Mouse (Mus musculus) kidney, postnatal 0 days (tissue): Measurements from ENCODE around the gene Ednra. TPM values are rescaled to one million over a fixed set of nuclear protein-coding genes. Genes with fewer than 3 reads are reported as not detected.

Experiments used
- ATAC-seq: fragments of 200-750 bp; cut with Nextera tagmentation; replicated peaks from 2 replicates; pipeline ENCODE4 v1.8.0; 2017; ENCODE audit warnings: low read depth, moderate number of reproducible peaks, moderate TSS enrichment, moderate library complexity; ENCODE audit not compliant: low FRiP score
- DNase-seq: peaks from one replicate; pipeline ENCODE4 v3.0.0-alpha.2; 2016; ENCODE audit warnings: low spot score
- H3K27ac ChIP-seq: fragments of 300-500 bp; sonication (generic); 2 replicates; pipeline ENCODE4 v1.5.1; 2014; ENCODE audit warnings: mild to moderate bottlenecking
- H3K27me3 ChIP-seq: fragments of 300-500 bp; sonication (generic); 2 replicates; pipeline ENCODE4 v1.6.1; 2014; ENCODE audit warnings: low read length, mixed read lengths; ENCODE audit not compliant: insufficient read depth
- H3K36me3 ChIP-seq: fragments of 300-500 bp; sonication (generic); 2 replicates; pipeline ENCODE4 v1.6.1; 2014; ENCODE audit warnings: low read length, mixed read lengths; ENCODE audit not compliant: insufficient read depth
- H3K4me1 ChIP-seq: fragments of 300-500 bp; sonication (generic); replicated peaks from 2 replicates; pipeline ENCODE4 v1.6.1; 2014; ENCODE audit warnings: antibody characterized with exemption, low read length, mixed read lengths; ENCODE audit not compliant: insufficient read depth
- H3K4me2 ChIP-seq: fragments of 300-500 bp; sonication (generic); 2 replicates; pipeline ENCODE4 v1.6.1; 2014; ENCODE audit warnings: mild to moderate bottlenecking, low read length, moderate library complexity, mixed read lengths
- H3K4me3 ChIP-seq: fragments of 300-500 bp; sonication (generic); replicated peaks from 2 replicates; pipeline ENCODE4 v1.5.1; 2014; ENCODE audit warnings: low read depth, low read length
- H3K9ac ChIP-seq: fragments of 300-500 bp; sonication (generic); 2 replicates; pipeline ENCODE4 v1.6.1; 2014; ENCODE audit warnings: low read depth, low read length
- H3K9me3 ChIP-seq: fragments of 300-500 bp; sonication (generic); replicated peaks from 2 replicates; pipeline ENCODE4 v1.6.1; 2016; ENCODE audit warnings: low read length, inconsistent platforms, mixed read lengths
- CTCF ChIP-seq: IDR thresholded peaks from 2 replicates; pipeline ENCODE4 v1.5.1; 2016; ENCODE audit warnings: antibody characterized with exemption, low read depth, mild to moderate bottlenecking, moderate library complexity
- WGBS: fragments of 180-500 bp; shearing (Covaris S2); extraction: QIAGEN DNeasy Blood & Tissue Kit; methylation state at CpG from one replicate; pipeline ENCODE4 v1.1.7; 2014; 5-methylcytosine and 5-hydroxymethylcytosine counted together
- polyA plus RNA-seq: library from polyadenylated mRNA; unstranded; fragments of >200 nt; fragmentation: Nextera tagmentation; extraction: Ambion mirVana; gene quantifications from 2 replicates; pipeline ENCODE4 v1.2.1, GENCODE M21; 2015

Gene Ednra
- polyA plus RNA-seq, 1 experiment from 2014 or later = 24.1 TPM

DNA sequence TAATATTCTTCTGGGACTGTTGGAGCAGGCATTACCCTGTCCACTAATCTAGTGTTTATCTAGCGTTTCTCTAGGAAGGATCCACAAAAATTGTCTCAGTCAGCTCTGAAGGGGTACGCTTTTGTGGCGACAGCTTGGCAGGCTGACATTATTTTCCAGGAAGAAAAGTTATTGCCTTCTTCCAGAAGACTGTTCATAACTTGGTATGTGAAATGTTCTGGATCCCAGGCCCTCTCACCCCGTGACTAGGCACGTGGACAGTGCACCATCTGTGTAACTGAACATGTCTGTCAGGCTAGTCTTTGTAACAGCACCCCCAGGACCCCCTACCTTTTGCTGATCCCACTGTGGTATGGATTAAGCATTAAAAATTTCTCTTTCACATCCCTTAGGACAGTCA, 1.1 kb upstream of the Ednra start:
- TF ChIP-seq CTCF = no peak
- H3K4me1 ChIP-seq = peaks cover 7% of the 10 kb centered on the region; the same call in 1 of the 2 replicates
- peak overlapping the region; percentile 96; the same call in 1 of the 2 replicates for H3K27ac ChIP-seq
- DNase-seq (no peak), ATAC-seq (no peak)
- H3K9ac ChIP-seq = no peak overlapping the region
- no peak overlapping the region for H3K4me3 ChIP-seq
- no peaks in the 10 kb centered on the region for H3K27me3 ChIP-seq
- 75% methylated on average over 5 of the region's 5 CpGs for WGBS
- H3K36me3 ChIP-seq = no peaks in the 10 kb centered on the region
- H3K9me3 ChIP-seq = no peaks in the 10 kb centered on the region
- no peak overlapping the region for H3K4me2 ChIP-seq

GRCm38 (mm10) chr8:77723534-77724045, 674 bp downstream of the Ednra start:
- peak overlapping the region; percentile 74 for H3K4me2 ChIP-seq
- ATAC-seq (peak; percentile 52), DNase-seq (peak; percentile 74)
- H3K27me3 ChIP-seq = no peaks in the 10 kb centered on the region
- no peaks in the 10 kb centered on the region for H3K36me3 ChIP-seq
- H3K9ac ChIP-seq = peak overlapping the region; percentile 79
- no peaks in the 10 kb centered on the region for H3K9me3 ChIP-seq
- 1% methylated on average over 16 of the region's 16 CpGs for WGBS
- peak overlapping the region; percentile 96 for H3K27ac ChIP-seq
- peaks cover 7% of the 10 kb centered on the region; the same call in 1 of the 2 replicates for H3K4me1 ChIP-seq
- no peak for TF ChIP-seq CTCF
- peak overlapping the region; percentile 63 for H3K4me3 ChIP-seq

DNA sequence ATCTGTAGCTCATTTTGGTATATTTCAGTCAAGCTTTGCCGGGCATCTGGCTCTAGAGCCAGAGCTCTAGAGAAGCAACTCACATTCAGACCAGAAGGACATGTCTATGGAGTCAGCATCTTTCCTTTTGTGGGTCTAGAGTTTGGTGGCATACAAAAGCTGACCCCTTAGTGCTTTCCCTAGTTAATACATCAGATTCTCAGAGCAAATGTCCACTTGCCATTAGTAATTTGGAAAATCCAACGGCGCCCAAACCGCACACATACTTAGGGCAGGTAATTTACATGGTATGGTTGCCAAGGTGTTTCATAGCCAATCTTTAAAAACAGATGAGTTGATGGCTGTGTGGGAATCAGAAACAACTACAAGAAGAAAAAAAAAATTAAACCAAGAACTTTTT, 1.2 kb downstream of the Ednra start:
- no peaks in the 10 kb centered on the region for H3K27me3 ChIP-seq
- peak overlapping the region; percentile 96; the same call in 1 of the 2 replicates for H3K27ac ChIP-seq
- H3K4me1 ChIP-seq = peaks cover 7% of the 10 kb centered on the region; the same call in 1 of the 2 replicates
- H3K4me2 ChIP-seq = peak overlapping the region; percentile 74
- no peak for DNase-seq
- TF ChIP-seq CTCF = no peak
- H3K9me3 ChIP-seq = no peaks in the 10 kb centered on the region
- 79% methylated on average over 4 of the region's 4 CpGs for WGBS
- H3K36me3 ChIP-seq = no peaks in the 10 kb centered on the region
- no peak for ATAC-seq
- peak overlapping the region; percentile 79; the same call in 1 of the 2 replicates for H3K9ac ChIP-seq
- peak overlapping the region; percentile 63 for H3K4me3 ChIP-seq

DNA sequence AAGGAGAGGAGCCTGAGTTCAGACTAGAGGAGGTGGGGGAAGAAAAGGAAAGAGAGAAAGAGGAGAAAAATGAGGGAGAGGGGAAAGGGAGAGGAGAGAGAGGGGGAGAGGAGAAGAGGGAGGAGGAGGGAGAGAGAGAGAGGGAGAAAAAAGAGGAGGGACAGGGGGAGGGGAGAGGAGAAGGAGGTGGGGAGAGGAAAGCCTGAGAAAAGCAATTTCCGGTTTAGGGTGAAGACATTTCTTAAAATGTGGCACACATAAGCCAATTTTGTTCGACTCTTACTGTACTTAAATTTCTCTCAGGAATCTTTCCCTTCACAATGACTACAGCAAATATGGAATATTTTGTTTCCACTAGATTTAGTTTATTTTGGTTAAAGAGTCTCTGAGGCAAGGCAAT, 5.3 kb downstream of the Ednra start:
- Histone ChIP-seq H3K9ac (no peak overlapping the region), H3K4me3 (no peak overlapping the region), H3K4me1 (no peaks in the 10 kb centered on the region), H3K36me3 (no peaks in the 10 kb centered on the region), H3K27ac (no peak overlapping the region), H3K27me3 (no peaks in the 10 kb centered on the region), H3K4me2 (no peak overlapping the region), H3K9me3 (no peaks in the 10 kb centered on the region)
- TF ChIP-seq CTCF = no peak
- DNase-seq (no peak), ATAC-seq (no peak)
- WGBS = 80% methylated on average over 2 of the region's 2 CpGs

- no peaks in the 10 kb centered on the region for H3K4me1 ChIP-seq
- no peak overlapping the region for H3K27ac ChIP-seq
- no peak overlapping the region for H3K4me3 ChIP-seq
- H3K9me3 ChIP-seq = no peaks in the 10 kb centered on the region
- H3K9ac ChIP-seq = no peak overlapping the region
- ATAC-seq (peak; percentile 46; the same call in 1 of the 2 replicates), DNase-seq (peak; percentile 64)
- no peaks in the 10 kb centered on the region for H3K36me3 ChIP-seq
- H3K27me3 ChIP-seq = no peaks in the 10 kb centered on the region
- no peak overlapping the region for H3K4me2 ChIP-seq
- WGBS = 22% methylated on average over 2 of the region's 2 CpGs
- TF ChIP-seq CTCF = no peak
Observed at GRCm38 (mm10) chr8:77717036-77717435, 7.2 kb downstream of the Ednra start.

DNA sequence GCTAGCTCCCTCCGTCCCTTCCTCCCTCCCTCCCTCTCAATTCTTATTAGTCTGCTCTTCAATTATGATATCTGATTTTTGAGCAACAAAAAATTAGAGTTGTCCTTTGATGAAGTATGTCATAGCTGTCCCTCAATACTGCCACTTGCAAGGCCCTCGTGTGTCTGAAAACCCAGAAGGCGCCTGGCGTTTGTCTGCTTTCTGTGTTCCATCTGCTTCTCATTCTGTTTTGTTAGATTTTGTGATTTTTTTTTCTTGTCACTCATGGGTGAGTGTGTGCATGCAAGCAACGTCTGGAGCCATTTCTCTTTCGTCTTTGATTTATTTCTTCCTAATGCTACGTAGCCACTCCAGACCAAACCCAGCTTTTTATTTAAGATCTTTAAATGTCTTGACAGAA, 9.8 kb downstream of the Ednra start:
- Histone ChIP-seq H3K9ac (no peak overlapping the region), H3K4me3 (no peak overlapping the region), H3K27me3 (no peaks in the 10 kb centered on the region), H3K9me3 (no peaks in the 10 kb centered on the region), H3K36me3 (no peaks in the 10 kb centered on the region), H3K4me1 (no peaks in the 10 kb centered on the region), H3K4me2 (no peak overlapping the region), H3K27ac (no peak overlapping the region)
- WGBS = 61% methylated on average over 7 of the region's 7 CpGs
- DNase-seq (no peak), ATAC-seq (no peak)
- no peak for TF ChIP-seq CTCF

DNA sequence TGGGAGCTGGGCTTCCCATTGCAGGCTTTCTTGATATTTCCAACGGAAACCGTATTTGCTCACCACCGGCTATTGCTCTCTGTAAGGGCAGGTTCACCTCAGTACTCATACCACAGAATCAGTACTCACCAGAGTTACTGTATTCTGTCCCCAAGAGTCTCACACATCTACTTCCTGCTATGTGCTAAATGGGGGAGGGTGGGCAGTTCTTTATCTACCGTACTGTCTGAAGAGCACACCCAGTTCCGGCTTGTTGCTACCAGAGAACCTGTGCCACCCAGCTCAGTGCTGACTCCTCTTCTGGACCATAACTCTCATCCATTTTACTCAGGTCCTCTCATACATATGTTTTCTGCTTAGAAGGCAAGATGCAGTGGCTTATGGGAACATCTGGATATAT, 10.6 kb downstream of the Ednra start:
- DNase-seq (no peak), ATAC-seq (no peak)
- H3K27me3 ChIP-seq = no peaks in the 10 kb centered on the region
- H3K4me1 ChIP-seq = no peaks in the 10 kb centered on the region
- H3K9me3 ChIP-seq = no peaks in the 10 kb centered on the region
- H3K4me3 ChIP-seq = no peak overlapping the region
- TF ChIP-seq CTCF = no peak
- no peak overlapping the region for H3K4me2 ChIP-seq
- 79% methylated on average over 5 of the region's 5 CpGs for WGBS
- H3K27ac ChIP-seq = no peak overlapping the region
- H3K36me3 ChIP-seq = no peaks in the 10 kb centered on the region
- H3K9ac ChIP-seq = no peak overlapping the region
